Mouse (Mus musculus): ENCODE measurements around the gene Zfp1. TPM values are rescaled to one million over a fixed set of nuclear protein-coding genes. Genes with fewer than 3 reads are reported as not detected.

Zfp1 gene
- total and polyA plus RNA-seq, 2 experiments from 2014 or later = 15.0 to 21.0 TPM

DNA sequence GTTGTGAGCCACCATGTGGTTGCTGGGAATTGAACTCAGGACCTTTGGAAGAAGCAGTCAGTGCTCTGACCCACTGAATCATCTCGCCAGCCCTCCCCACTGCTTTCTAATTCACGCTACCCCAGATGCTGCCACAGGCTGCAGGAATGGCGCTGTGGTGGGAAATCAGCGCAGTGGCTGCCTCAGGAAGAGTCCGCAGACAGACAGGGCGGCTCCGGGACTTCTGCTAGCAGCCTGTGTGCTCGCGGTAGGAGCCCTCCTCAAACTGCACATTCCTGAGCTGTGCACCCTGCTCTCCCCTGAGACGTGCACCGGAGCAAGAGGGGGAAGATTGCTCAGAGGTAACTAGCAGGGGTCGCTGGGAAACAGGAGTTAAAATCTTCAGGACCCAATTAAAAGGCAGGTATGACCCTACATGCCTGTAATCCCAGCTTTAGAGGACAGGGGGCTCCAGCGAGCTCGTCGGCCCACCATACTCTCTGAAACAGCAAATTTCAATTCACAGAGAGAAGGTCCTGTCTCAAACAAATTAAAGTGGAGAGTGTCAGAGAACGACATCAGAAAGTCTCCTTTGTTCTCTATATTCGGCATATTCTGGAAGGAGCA, 37.3 kb downstream of the Zfp1 start:
- H3K4me3 ChIP-seq (ENCODE audit: low read length) = no peak overlapping the region
- no peak overlapping the region for H3K27ac ChIP-seq
- H3K27me3 ChIP-seq (ENCODE audit: insufficient read depth, low read length) = no peaks in the 10 kb centered on the region
- 40% methylated on average over 17 of the region's 17 CpGs for WGBS
- ATAC-seq (peak; percentile 75), DNase-seq (ENCODE audit: low spot score) (peak; percentile 39)
- TF ChIP-seq CTCF (IDR thresholded peaks at IDR 0.05; ENCODE audit: low read depth) = peak; percentile 54
- H3K4me1 ChIP-seq (ENCODE audit: insufficient read depth, low read length) = no peaks in the 10 kb centered on the region
- no peak overlapping the region for H3K4me2 ChIP-seq (ENCODE audit: low read depth, low read length)
- no peak overlapping the region for H3K9ac ChIP-seq (replicated peaks; ENCODE audit: low read length)
- no peaks in the 10 kb centered on the region for H3K9me3 ChIP-seq (ENCODE audit: low read length)
- H3K36me3 ChIP-seq (ENCODE audit: insufficient read depth, low read length) = no peaks in the 10 kb centered on the region

DNA sequence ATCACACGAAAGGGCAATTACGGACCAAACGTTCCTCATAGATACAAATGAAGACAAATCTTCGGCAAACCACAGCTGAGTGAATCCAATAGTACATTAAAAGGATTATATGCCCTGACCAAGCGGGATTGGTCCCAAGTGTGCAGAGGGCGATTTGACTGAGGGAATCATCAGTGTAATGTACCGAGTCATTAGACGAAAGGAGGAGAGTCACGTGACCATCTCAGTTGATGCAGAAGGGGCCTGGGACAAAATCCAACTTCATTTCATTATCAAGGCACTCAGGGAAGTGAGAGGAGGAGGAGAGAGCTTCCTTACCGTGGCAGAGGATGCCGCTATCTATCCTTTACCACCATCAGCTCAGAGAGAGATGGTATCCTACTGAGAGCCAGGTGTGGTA, 38.0 kb downstream of the Zfp1 start:
- Histone ChIP-seq H3K36me3 (ENCODE audit: insufficient read depth, low read length) (no peaks in the 10 kb centered on the region), H3K4me2 (ENCODE audit: low read depth, low read length) (no peak overlapping the region), H3K4me3 (ENCODE audit: low read length) (no peak overlapping the region), H3K4me1 (ENCODE audit: insufficient read depth, low read length) (no peaks in the 10 kb centered on the region), H3K27ac (no peak overlapping the region), H3K9ac (replicated peaks; ENCODE audit: low read length) (no peak overlapping the region), H3K27me3 (ENCODE audit: insufficient read depth, low read length) (no peaks in the 10 kb centered on the region), H3K9me3 (ENCODE audit: low read length) (no peaks in the 10 kb centered on the region)
- no peak for TF ChIP-seq CTCF (IDR thresholded peaks at IDR 0.05; ENCODE audit: low read depth)
- 0 out of 2 replicates have a peak, but pooled peaks have one; percentile 31 for ATAC-seq
- WGBS = 46% methylated on average over 11 of the region's 11 CpGs
- peak; percentile 64 for DNase-seq (ENCODE audit: low spot score)

GRCm38 (mm10) chr8:111682521-111682920, 39.3 kb downstream of the Zfp1 start:
- Histone ChIP-seq H3K9ac (replicated peaks; ENCODE audit: low read length) (no peak overlapping the region), H3K4me2 (ENCODE audit: low read depth, low read length) (no peak overlapping the region), H3K27me3 (ENCODE audit: insufficient read depth, low read length) (no peaks in the 10 kb centered on the region), H3K4me3 (ENCODE audit: low read length) (no peak overlapping the region), H3K4me1 (ENCODE audit: insufficient read depth, low read length) (no peaks in the 10 kb centered on the region), H3K9me3 (ENCODE audit: low read length) (no peaks in the 10 kb centered on the region), H3K36me3 (ENCODE audit: insufficient read depth, low read length) (no peaks in the 10 kb centered on the region), H3K27ac (no peak overlapping the region)
- ATAC-seq = no peak
- WGBS = 33% methylated on average over 9 of the region's 9 CpGs
- no peak for TF ChIP-seq CTCF (IDR thresholded peaks at IDR 0.05; ENCODE audit: low read depth)
- no peak for DNase-seq (ENCODE audit: low spot score)

DNA sequence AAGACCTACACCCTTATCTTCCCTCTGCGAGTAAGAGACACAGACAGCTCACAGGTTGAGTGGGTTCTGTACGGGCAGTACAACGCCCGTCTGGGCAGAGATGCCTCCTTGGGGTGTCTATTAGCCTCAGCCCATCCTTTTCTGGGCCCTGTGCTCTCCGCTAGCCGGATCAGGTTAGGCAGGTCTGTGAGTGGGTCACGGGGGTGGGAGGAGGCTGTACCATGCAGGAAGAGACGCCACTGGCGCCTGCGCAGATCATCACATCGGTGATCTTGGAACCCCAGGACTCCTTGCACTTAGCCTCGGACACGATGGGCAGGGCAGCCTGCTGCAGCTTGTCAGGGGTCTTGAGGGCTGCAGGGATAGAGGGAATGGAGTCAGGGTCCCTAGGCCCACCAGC, 43.7 kb downstream of the Zfp1 start:
- no peak overlapping the region for H3K4me3 ChIP-seq (ENCODE audit: low read length)
- no peak for DNase-seq (ENCODE audit: low spot score)
- H3K27ac ChIP-seq = no peak overlapping the region
- H3K4me2 ChIP-seq (ENCODE audit: low read depth, low read length) = no peak overlapping the region
- TF ChIP-seq CTCF (IDR thresholded peaks at IDR 0.05; ENCODE audit: low read depth) = no peak
- H3K9me3 ChIP-seq (ENCODE audit: low read length) = no peaks in the 10 kb centered on the region
- H3K9ac ChIP-seq (replicated peaks; ENCODE audit: low read length) = no peak overlapping the region
- H3K27me3 ChIP-seq (ENCODE audit: insufficient read depth, low read length) = no peaks in the 10 kb centered on the region
- no peaks in the 10 kb centered on the region for H3K4me1 ChIP-seq (ENCODE audit: insufficient read depth, low read length)
- WGBS = 81% methylated on average over 13 of the region's 13 CpGs
- H3K36me3 ChIP-seq (ENCODE audit: insufficient read depth, low read length) = no peaks in the 10 kb centered on the region
- no peak for ATAC-seq

- H3K27ac ChIP-seq = no peak within 1 kb of the TSS
- WGBS = 80% methylated on average over 2 of the region's 2 CpGs
- no peaks in the 10 kb centered on the region for H3K36me3 ChIP-seq (ENCODE audit: insufficient read depth, low read length)
- H3K4me3 ChIP-seq (ENCODE audit: low read length) = no peak within 1 kb of the TSS
- no peaks in the 10 kb centered on the region for H3K4me1 ChIP-seq (ENCODE audit: insufficient read depth, low read length)
- no peaks in the 10 kb centered on the region for H3K27me3 ChIP-seq (ENCODE audit: insufficient read depth, low read length)
- no peak for DNase-seq (ENCODE audit: low spot score)
- H3K9ac ChIP-seq (replicated peaks; ENCODE audit: low read length) = no peak within 1 kb of the TSS
- no peaks in the 10 kb centered on the region for H3K9me3 ChIP-seq (ENCODE audit: low read length)
- no peak for ATAC-seq
- H3K4me2 ChIP-seq (ENCODE audit: low read depth, low read length) = no peak within 1 kb of the TSS
- TF ChIP-seq CTCF (IDR thresholded peaks at IDR 0.05; ENCODE audit: low read depth) = no peak
Observed at GRCm38 (mm10) chr8:111690960-111691445, 47.8 kb downstream of the Zfp1 start, which contains the start of gene Ctrb1. Gene Ctrb1 (minus strand): TSS chr8:111691010.

- no peak overlapping the region for H3K27ac ChIP-seq
- DNase-seq (ENCODE audit: low spot score) (no peak), ATAC-seq (no peak)
- H3K4me3 ChIP-seq (ENCODE audit: low read length) = no peak overlapping the region
- H3K4me1 ChIP-seq (ENCODE audit: insufficient read depth, low read length) = no peaks in the 10 kb centered on the region
- no peak overlapping the region for H3K4me2 ChIP-seq (ENCODE audit: low read depth, low read length)
- no peak for TF ChIP-seq CTCF (IDR thresholded peaks at IDR 0.05; ENCODE audit: low read depth)
- H3K9me3 ChIP-seq (ENCODE audit: low read length) = no peaks in the 10 kb centered on the region
- no peaks in the 10 kb centered on the region for H3K27me3 ChIP-seq (ENCODE audit: insufficient read depth, low read length)
- no peak overlapping the region for H3K9ac ChIP-seq (replicated peaks; ENCODE audit: low read length)
- H3K36me3 ChIP-seq (ENCODE audit: insufficient read depth, low read length) = no peaks in the 10 kb centered on the region
- WGBS = 61% methylated on average over 6 of the region's 6 CpGs
Observed at GRCm38 (mm10) chr8:111693261-111693741, 50.1 kb downstream of the Zfp1 start.

DNA sequence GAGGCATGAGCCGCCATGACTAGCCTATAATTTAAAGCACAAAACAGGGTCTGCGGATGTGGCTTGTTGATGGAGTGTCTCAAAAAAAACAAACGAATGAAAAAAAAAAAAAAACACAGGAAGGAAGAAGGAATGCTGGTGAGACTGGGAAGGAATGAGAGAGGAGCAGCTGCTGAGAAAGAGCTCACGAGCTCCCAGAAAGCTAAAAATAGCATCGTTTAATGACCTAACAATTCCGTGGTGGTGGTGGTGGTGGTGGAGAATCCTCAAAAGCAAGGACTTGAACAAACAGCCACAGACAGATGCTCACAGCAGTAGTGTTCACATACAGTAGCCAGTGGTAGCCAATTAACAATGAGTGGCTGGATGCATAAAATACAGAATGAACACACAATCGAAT, 52.2 kb downstream of the Zfp1 start:
- TF ChIP-seq CTCF (IDR thresholded peaks at IDR 0.05; ENCODE audit: low read depth) = no peak
- ATAC-seq (no peak), DNase-seq (ENCODE audit: low spot score) (no peak)
- Histone ChIP-seq H3K9ac (replicated peaks; ENCODE audit: low read length) (no peak overlapping the region), H3K4me2 (ENCODE audit: low read depth, low read length) (no peak overlapping the region), H3K4me3 (ENCODE audit: low read length) (no peak overlapping the region), H3K27me3 (ENCODE audit: insufficient read depth, low read length) (no peaks in the 10 kb centered on the region), H3K4me1 (ENCODE audit: insufficient read depth, low read length) (no peaks in the 10 kb centered on the region), H3K36me3 (ENCODE audit: insufficient read depth, low read length) (no peaks in the 10 kb centered on the region), H3K27ac (no peak overlapping the region), H3K9me3 (ENCODE audit: low read length) (no peaks in the 10 kb centered on the region)
- WGBS = 64% methylated on average over 7 of the region's 7 CpGs

Measured in hindbrain, postnatal 0 days (tissue).